Comparison of ENCODE assay signal across 9 mouse cellular contexts in genomic region chr12:103977846-103978245, GRCm38 (mm10). TPM values are rescaled to one million over a fixed set of nuclear protein-coding genes. Genes with fewer than 3 reads are reported as not detected.
DNase-seq lines count a peak whose midpoint lies in the region; ATAC-seq lines count a peak whose summit lies in the region.
"Had no signal": no experiment of that assay in that cellular context is flagged by ENCODE, and none has a peak within 500 bp of the region (broad histone marks: within the 10 kb centered on the region; RNA-seq: fewer than 3 reads in every experiment).

No protein-coding gene starts in this region.

- DNase-seq in left cerebral cortex, postnatal 4 days = peak; percentile 31
- no peak for DNase-seq in left cerebral cortex, adult 8-10 months (ENCODE audit: low spot score in 2 of 2)
- DNase-seq in adrenal gland, postnatal 10 days = peak; percentile 52
- DNase-seq in embryo, embryonic 11 days = peak; percentile 37
- no peak for DNase-seq in yolk sac, embryonic 10.5 days (ENCODE audit: low spot score)
- DNase-seq in left cerebral cortex, postnatal 36 days (ENCODE audit: low spot score in 2 of 2) = no peak
- DNase-seq in gastrocnemius, adult 18-20 months (ENCODE audit: low spot score) = no peak

- peak; percentile 86 for ATAC-seq in megakaryocyte progenitor cell, adult 5-6 weeks (replicated peaks; ENCODE audit: poor library complexity)

- intact Hi-C loops in left cerebral cortex, postnatal 4 days (cut with DNase I) = no loop called here
- intact Hi-C loops in left cerebral cortex, postnatal 36 days (cut with DNase I) = no loop called here

RNA-seq across cellular contexts. Expression of gene Serpina11, which starts 11.9 kb away (rescaled TPM):
- not detected for total RNA-seq in left cerebral cortex, postnatal 4 days (2021)
- total RNA-seq in left cerebral cortex, adult 8-10 months (2022) = under 1 TPM in 1 of 4 experiments, not detected in 3; 0.26 TPM
- 10 to 100 TPM; 15.8 to 45.3 TPM for total RNA-seq in adrenal gland, postnatal 10 days (2021)
- total RNA-seq in megakaryocyte progenitor cell, adult 5-6 weeks (2015) = 0.22 TPM in 1 of 2 replicates, not detected in the other
- total RNA-seq in megakaryocyte progenitor cell, adult 5-6 weeks (2017) = not detected in 2 replicates
- not detected for total RNA-seq in left cerebral cortex, postnatal 36 days (2021)
- total RNA-seq in gastrocnemius, adult 18-20 months (2021) = not detected

RNA-seq across cellular contexts. Expression of gene Serpina1e, which starts 19.1 kb away (rescaled TPM):
- not detected for total RNA-seq in left cerebral cortex, postnatal 4 days (2021)
- total RNA-seq in left cerebral cortex, adult 8-10 months (2022) = not detected
- total RNA-seq in adrenal gland, postnatal 10 days (2021) = 100 to 1,000 TPM; 155 to 364 TPM
- not detected in 2 replicates for total RNA-seq in megakaryocyte progenitor cell, adult 5-6 weeks (2015)
- not detected in 2 replicates for total RNA-seq in megakaryocyte progenitor cell, adult 5-6 weeks (2017)
- not detected for total RNA-seq in left cerebral cortex, postnatal 36 days (2021)
- total RNA-seq in gastrocnemius, adult 18-20 months (2021) = under 1 TPM in 1 of 2 experiments, not detected in 1; 0.47 TPM
- total RNA-seq: neutrophil, adult 5-6 weeks had no signal

RNA-seq across cellular contexts. Expression of gene Serpina9, which starts 35.7 kb away (rescaled TPM):
- total RNA-seq in left cerebral cortex, postnatal 4 days (2021) = under 1 TPM in 1 of 2 experiments, not detected in 1; 0.22 TPM
- 10 to 100 TPM; 14.6 to 17.7 (median 15.5) TPM for total RNA-seq in left cerebral cortex, adult 8-10 months (2022)
- under 1 TPM in 1 of 2 experiments, not detected in 1; 0.12 TPM for total RNA-seq in adrenal gland, postnatal 10 days (2021)
- total RNA-seq in megakaryocyte progenitor cell, adult 5-6 weeks (2015) = not detected in 2 replicates
- not detected in 2 replicates for total RNA-seq in megakaryocyte progenitor cell, adult 5-6 weeks (2017)
- 1 to 10 TPM; 2.4 to 3.2 TPM for total RNA-seq in left cerebral cortex, postnatal 36 days (2021)
- not detected for total RNA-seq in gastrocnemius, adult 18-20 months (2021)
- total RNA-seq: neutrophil, adult 5-6 weeks had no signal

Comparison
In these comparisons a context has a peak if more than half of its experiments do, and no peak if none do; other contexts are left out.
1. DNase-seq: peak in left cerebral cortex, postnatal 4 days (single experiment), adrenal gland, postnatal 10 days (single experiment) and embryo, embryonic 11 days (single experiment); none in left cerebral cortex, adult 8-10 months (0 of 2), yolk sac, embryonic 10.5 days (single experiment), left cerebral cortex, postnatal 36 days (0 of 2) and gastrocnemius, adult 18-20 months (single experiment).
2. RNA of gene Serpina11, which starts 11.9 kb away (total RNA-seq): 15.8 to 45.3 TPM in adrenal gland, postnatal 10 days; 0.22 TPM in megakaryocyte progenitor cell, adult 5-6 weeks, not detected in left cerebral cortex, postnatal 4 days, 0.26 TPM in left cerebral cortex, adult 8-10 months, not detected in left cerebral cortex, postnatal 36 days and not detected in gastrocnemius, adult 18-20 months; every median in the first group is over 10 times any median in the second.
3. RNA of gene Serpina1e, which starts 19.1 kb away (total RNA-seq): 155 to 364 TPM in adrenal gland, postnatal 10 days; 0.47 TPM in gastrocnemius, adult 18-20 months, not detected in left cerebral cortex, postnatal 36 days, not detected in left cerebral cortex, adult 8-10 months, not detected in left cerebral cortex, postnatal 4 days and not detected in megakaryocyte progenitor cell, adult 5-6 weeks; every median in the first group is over 100 times any median in the second.